Mouse (Mus musculus): ENCODE measurements around the gene Nsun5.

DNA sequence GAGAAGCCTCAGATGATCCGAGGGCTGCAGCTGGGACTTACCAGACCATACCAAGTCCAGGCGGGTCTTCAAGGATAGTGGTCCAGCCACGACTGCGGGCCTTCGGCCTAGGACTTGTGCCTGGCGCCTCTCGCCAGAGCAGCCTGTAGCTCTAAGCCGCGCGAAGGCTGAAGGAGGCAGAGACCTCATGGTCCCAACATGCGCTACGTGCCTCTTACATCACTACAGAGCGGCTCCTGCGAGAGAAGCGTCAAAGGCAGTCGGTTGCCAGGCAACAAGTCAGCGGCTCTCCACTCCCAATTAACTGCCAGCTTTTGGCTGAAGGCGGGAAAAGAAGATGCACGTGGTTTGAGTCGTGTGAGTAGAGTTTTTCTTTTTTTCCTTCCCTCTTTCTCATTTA lies 34.9 kb downstream of the Nsun5 start:
- TF ChIP-seq CTCF (IDR thresholded peaks at IDR 0.05; ENCODE audit: insufficient read depth, low read length), result no peak
- no peak for TF ChIP-seq POLR2A (IDR thresholded peaks at IDR 0.05; ENCODE audit: borderline replicate concordance, extremely low read depth, low read depth, low read length)
